Mouse (Mus musculus) embryo, embryonic 11 days (tissue): ENCODE data around the gene Acot13.

ENCODE experiments used
- DNase-seq: peaks from one replicate; pipeline ENCODE4 v3.0.0-alpha.2; 2015

Gene Acot13

GRCm38 (mm10) chr13:24826116-24826515 lies 5.2 kb downstream of the Acot13 start:
- DNase-seq, result no peak

- no peak for DNase-seq
These were observed 5.8 kb downstream of the Acot13 start for GRCm38 (mm10) chr13:24825587-24825986.

GRCm38 (mm10) chr13:24824647-24825046 lies 6.7 kb downstream of the Acot13 start:
- no peak for DNase-seq

GRCm38 (mm10) chr13:24822663-24823343 lies 8.5 kb downstream of the Acot13 start:
- DNase-seq, result no peak

GRCm38 (mm10) chr13:24819931-24820330 lies 11.4 kb downstream of the Acot13 start:
- no peak for DNase-seq

- DNase-seq, result no peak
These were observed 14.9 kb downstream of the Acot13 start for GRCm38 (mm10) chr13:24816125-24817092.

GRCm38 (mm10) chr13:24814616-24815015 lies 16.7 kb downstream of the Acot13 start:
- no peak for DNase-seq

GRCm38 (mm10) chr13:24812521-24812920 lies 18.8 kb downstream of the Acot13 start:
- no peak for DNase-seq

- DNase-seq, result no peak
These were observed 25.3 kb downstream of the Acot13 start for GRCm38 (mm10) chr13:24806079-24806478.

GRCm38 (mm10) chr13:24803196-24803595 lies 28.1 kb downstream of the Acot13 start:
- DNase-seq, result no peak

- DNase-seq, result peak; percentile 42
These were observed 29.1 kb downstream of the Acot13 start for GRCm38 (mm10) chr13:24802131-24802691.

- DNase-seq, result peak; percentile 76
These were observed 29.9 kb downstream of the Acot13 start, which contains the start of gene BC005537 for GRCm38 (mm10) chr13:24801308-24801921. Gene BC005537 (plus strand): TSS chr13:24801657.

GRCm38 (mm10) chr13:24800674-24801307 lies 30.5 kb downstream of the Acot13 start:
- peak; percentile 98 for DNase-seq

- DNase-seq, result peak; percentile 54
These were observed 31.2 kb downstream of the Acot13 start for GRCm38 (mm10) chr13:24799925-24800673.

GRCm38 (mm10) chr13:24799378-24799777 lies 32.0 kb downstream of the Acot13 start:
- DNase-seq, result no peak

GRCm38 (mm10) chr13:24798686-24799085 lies 32.7 kb downstream of the Acot13 start:
- DNase-seq, result no peak

GRCm38 (mm10) chr13:24792411-24793045 lies 38.8 kb downstream of the Acot13 start:
- DNase-seq, result no peak

GRCm38 (mm10) chr13:24791349-24791748 lies 40.0 kb downstream of the Acot13 start:
- DNase-seq, result no peak

GRCm38 (mm10) chr13:24787477-24787876 lies 43.9 kb downstream of the Acot13 start:
- no peak for DNase-seq

- DNase-seq, result no peak
These were observed 45.3 kb downstream of the Acot13 start for GRCm38 (mm10) chr13:24786014-24786490.

- no peak for DNase-seq
These were observed 49.4 kb downstream of the Acot13 start for GRCm38 (mm10) chr13:24781916-24782315.
